Mouse (Mus musculus) testis, adult 2 months (tissue): Measurements from ENCODE around the gene Slc20a1.

Experiments used
- CTCF ChIP-seq: fragments of 200-500 bp; IDR thresholded peaks from 2 replicates; pipeline ENCODE4 v1.5.1; 2012; ENCODE audit warnings: low read depth, mild to moderate bottlenecking, inconsistent platforms, low read length, moderate library complexity; ENCODE audit not compliant: control insufficient read depth, insufficient read depth, insufficient replicate concordance
- POLR2A ChIP-seq: fragments of 200-500 bp; IDR thresholded peaks from 2 replicates; pipeline ENCODE4 v1.6.1; 2012; ENCODE audit warnings: low read depth, mild to moderate bottlenecking, inconsistent platforms, low read length, moderate library complexity; ENCODE audit not compliant: control insufficient read depth

DNA sequence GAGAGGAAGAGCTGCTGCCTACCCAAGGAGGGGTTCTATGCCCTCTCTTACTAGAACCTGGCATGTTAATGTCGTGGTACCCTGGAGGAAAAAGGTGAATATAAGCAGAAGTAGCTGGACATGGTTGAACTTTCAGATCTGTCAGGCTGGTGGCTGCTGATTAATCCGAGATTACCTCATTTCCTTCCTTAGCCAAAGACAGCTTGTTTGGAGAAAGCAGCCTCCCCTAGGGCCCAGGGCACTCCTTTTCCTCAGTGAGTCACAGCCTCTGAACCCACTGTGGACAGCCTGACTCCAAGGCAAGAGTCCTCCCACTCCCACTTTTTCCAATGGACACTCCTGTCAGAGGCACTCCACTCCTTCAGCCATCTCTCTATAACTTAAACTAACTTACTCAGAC is 22.9 kb upstream of the Slc20a1 start:
- TF ChIP-seq POLR2A (no peak), CTCF (no peak)
